Mouse (Mus musculus): Measurements from ENCODE around the gene Nlgn1.

- TF ChIP-seq CTCF (IDR thresholded peaks at IDR 0.05) (0 out of 2 replicates have a peak, but pooled peaks have one; percentile 16), EP300 (IDR thresholded peaks at IDR 0.05; ENCODE audit: insufficient read depth, low read depth, low read length) (no peak), POLR2A (IDR thresholded peaks at IDR 0.05; ENCODE audit: insufficient read depth, low read depth, low read length) (no peak)
Observed at GRCm38 (mm10) chr3:26002367-26002766, 329.9 kb downstream of the Nlgn1 start.
